Mouse (Mus musculus) lung, postnatal 14 days (tissue): Measurements from ENCODE around the gene Srrm1.

Experiments
- DNase-seq: peaks from one replicate; pipeline ENCODE4 v3.0.0; 2021

Srrm1 gene

GRCm38 (mm10) chr4:135271881-135272616 is 81.1 kb downstream of the Srrm1 start:
- peak; percentile 74 for DNase-seq

- no peak for DNase-seq
Measured at GRCm38 (mm10) chr4:135271419-135271828, 81.7 kb downstream of the Srrm1 start.
